Mouse (Mus musculus) cerebellum, postnatal 10 days (tissue): ENCODE measurements at regions not wholly inside any gene's neighbourhood (a gene's known extent, or its start where the extent isn't known, plus 50 kb on each side); places are given as distances from the start of the nearest gene placed in this dataset.

Experiments
- DNase-seq, 2 experiments: peaks; one replicate each; pipeline ENCODE4 v3.0.0; 2021; ENCODE audit warnings: mixed read lengths in 2 of 2

GRCm38 (mm10) chr13:107362806-107363687, 341.1 kb upstream of the Kif2a start:
- peak; percentile 72 to 73 for DNase-seq

GRCm38 (mm10) chr13:107340802-107341364, 319.0 kb upstream of the Kif2a start:
- DNase-seq, result no peak

- no peak for DNase-seq
Observed at GRCm38 (mm10) chr13:107338111-107338510, 316.2 kb upstream of the Kif2a start.

GRCm38 (mm10) chr13:107337111-107337510, 315.2 kb upstream of the Kif2a start:
- no peak for DNase-seq

GRCm38 (mm10) chr13:107329348-107329747, 307.4 kb upstream of the Kif2a start:
- DNase-seq, result no peak

DNA sequence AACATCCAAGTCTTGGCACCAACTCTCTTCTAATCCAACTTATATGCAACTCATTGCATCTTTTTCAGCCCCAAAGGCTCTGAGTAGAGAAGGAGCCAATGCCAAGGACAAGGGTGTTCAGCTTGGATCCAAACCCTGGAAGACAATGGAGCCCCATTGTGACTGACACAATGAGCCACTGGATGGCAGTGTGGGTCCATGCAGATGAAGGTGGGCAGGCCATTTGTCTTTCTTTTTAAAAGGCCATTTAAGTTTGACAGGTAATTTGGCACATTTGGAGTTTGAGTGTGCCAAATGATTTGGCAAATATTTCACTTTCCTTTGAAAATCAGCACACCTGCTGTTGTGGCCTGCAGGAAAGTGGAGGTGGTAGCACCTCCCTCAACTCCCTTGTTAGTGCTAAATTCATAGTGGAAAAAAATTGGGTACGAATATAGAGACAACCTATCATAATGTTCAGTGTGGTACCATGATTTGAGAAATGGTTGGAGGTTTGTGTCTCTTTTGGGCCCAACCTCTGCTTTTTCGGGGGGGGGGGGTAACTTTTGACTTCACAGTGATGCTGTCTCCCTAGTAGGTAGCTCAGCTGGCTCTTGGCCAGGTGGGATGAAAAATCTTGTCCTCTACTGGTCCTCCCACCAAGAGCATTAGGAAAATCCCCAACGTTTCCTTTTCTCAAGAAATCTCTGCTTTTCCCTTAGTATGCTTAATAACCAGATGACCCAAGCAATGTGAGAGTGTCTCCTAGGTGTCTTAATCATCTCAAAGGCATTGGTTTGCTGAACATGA, 304.0 kb upstream of the Kif2a start:
- peak; percentile 91 to 92 for DNase-seq

- DNase-seq, result no peak
Observed at GRCm38 (mm10) chr13:107314746-107315145, 292.8 kb upstream of the Kif2a start.

GRCm38 (mm10) chr13:107308958-107309639, 287.2 kb upstream of the Kif2a start:
- peak in 1 of 2 experiments; percentile 29 for DNase-seq

DNA sequence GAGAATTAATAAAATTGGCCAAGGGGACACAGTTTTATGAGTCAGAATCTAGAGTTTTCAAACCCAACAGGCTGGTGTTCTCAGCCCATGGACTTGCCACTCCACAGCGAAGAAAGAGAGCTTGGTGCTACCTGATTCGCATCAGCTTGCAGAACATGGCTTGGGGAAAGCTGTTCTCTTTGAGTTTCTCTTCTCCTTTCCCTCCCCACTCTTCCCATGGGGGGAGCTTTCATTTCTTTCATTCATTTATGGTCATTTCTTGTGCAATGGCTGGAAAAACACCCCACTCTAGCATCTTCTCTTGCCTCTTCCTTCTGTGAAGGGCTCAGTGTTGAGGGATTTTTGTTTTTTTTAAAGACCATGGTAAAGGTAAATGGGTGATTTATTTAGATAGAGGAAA, 286.5 kb upstream of the Kif2a start:
- no peak for DNase-seq

- DNase-seq, result no peak
Observed at GRCm38 (mm10) chr13:107306958-107307357, 285.0 kb upstream of the Kif2a start.

GRCm38 (mm10) chr13:107306232-107306631, 284.3 kb upstream of the Kif2a start:
- no peak for DNase-seq

GRCm38 (mm10) chr13:107305738-107306137, 283.8 kb upstream of the Kif2a start:
- DNase-seq, result no peak

- DNase-seq, result no peak
Observed at GRCm38 (mm10) chr13:107303878-107304277, 282.0 kb upstream of the Kif2a start.

DNA sequence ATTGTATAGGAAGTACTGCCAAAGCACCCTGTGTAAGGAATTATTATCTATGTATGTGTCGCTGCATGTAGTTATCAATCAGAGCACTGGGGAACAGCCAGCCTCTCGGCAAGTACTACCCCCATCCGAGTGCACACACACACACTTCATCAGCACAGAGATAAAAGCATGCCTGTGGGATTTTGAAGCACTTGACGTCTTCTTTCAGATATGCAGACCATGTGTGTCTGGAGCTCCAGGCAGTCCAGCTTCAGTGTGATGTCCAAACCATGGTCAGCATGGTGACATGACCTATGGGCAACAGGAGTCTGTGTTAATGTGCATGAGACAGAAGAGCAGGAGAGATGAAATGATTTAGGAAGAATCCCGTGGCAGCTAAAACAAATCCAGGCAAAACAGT, 281.4 kb upstream of the Kif2a start:
- DNase-seq, result no peak

- DNase-seq, result no peak
Observed at GRCm38 (mm10) chr13:107300792-107301191, 278.9 kb upstream of the Kif2a start.

GRCm38 (mm10) chr13:107264581-107264980, 242.7 kb upstream of the Kif2a start:
- no peak for DNase-seq

GRCm38 (mm10) chr13:107261479-107262050, 239.6 kb upstream of the Kif2a start:
- DNase-seq, result no peak

DNA sequence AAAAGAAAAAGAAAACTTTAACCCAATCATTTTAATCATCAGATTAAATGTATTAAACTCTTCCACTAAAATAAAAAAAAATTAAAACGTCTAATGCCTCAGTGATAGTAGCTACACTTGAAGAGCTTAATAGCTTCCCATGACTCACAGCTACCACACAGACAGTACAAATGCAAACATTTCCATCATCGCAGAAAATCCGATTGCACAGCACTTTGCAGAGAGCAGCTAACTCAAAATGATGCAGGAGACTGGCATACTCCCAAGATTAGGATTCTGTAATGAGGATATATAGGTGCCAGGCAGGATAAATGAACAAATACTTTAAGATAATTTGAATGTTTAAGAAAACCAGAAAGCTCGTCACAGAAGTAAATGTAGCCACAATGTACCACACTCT, 238.3 kb upstream of the Kif2a start:
- DNase-seq, result no peak

DNA sequence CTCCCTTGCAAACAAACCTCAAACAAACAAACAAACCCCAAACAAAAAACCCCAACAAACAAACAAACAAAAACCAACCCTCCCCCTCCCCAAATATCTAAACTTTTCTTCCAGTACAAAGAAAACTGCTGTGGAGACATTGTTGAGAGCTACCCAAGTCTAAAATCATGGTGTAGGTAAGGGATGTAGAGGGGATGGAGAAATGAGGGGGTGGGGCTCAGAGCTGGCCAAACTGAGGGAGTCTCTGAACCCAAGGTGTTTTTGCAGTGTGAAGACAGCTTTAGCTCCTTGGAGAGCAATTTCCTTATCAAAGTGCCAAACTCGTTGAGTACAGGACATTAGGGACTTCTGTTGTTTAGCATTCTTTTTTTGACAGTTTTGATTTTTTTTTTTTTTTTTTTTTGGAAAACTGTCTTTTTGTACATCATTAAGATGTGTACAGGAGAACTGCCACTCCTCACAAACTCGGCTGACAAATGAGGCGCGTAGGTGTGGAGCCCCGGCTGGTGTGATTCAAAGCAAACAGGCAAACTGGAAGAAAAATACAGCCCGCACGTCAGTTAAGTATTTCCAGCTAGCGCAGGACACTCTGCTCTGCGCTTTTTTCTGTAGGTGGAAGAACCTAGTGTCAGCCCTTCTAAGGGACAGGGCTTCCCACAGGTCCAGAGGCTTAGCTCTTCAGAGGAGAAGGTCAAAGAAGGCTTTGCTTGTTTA, 226.0 kb upstream of the Kif2a start:
- no peak for DNase-seq

GRCm38 (mm10) chr13:107246956-107247751, 225.2 kb upstream of the Kif2a start:
- peak; percentile 41 to 46 for DNase-seq

DNA sequence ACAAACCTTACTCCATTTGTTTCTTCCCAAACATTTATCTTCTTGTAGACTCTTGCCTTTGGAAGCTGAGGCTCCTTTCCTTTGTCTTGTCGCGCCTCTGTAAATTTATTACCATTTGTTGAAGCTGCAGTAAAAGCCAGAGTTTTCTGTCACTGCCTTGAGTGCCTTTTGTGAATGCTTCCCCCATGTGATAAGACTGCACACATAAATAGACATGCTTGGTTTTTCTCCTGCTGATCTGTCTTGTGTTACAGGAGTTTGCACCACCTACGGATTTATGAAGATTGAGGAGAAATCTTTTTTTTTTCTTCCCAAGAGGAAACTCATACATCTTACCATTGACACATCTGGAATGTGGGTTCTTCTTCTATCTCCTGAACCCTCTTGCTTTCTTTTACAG, 222.2 kb upstream of the Kif2a start:
- no peak for DNase-seq
